Mouse (Mus musculus) midbrain, embryonic 10.5 days (tissue): ENCODE measurements around the gene Gm3005. TPM values are rescaled to one million over a fixed set of nuclear protein-coding genes. Genes with fewer than 3 reads are reported as not detected.
"Not testable (repeated sequence)": the region's sequence is repeated elsewhere in the genome, so short reads cannot be mapped to it uniquely, and the experiment has no call there.

Experiments used
- DNase-seq: peaks from one replicate; pipeline ENCODE4 v3.0.0-alpha.2; 2017; ENCODE audit warnings: low spot score
- H3K27ac ChIP-seq: fragments of 300-500 bp; sonication (generic); replicated peaks from 2 replicates; pipeline ENCODE4 v1.5.1; 2016; ENCODE audit warnings: mild to moderate bottlenecking
- H3K27me3 ChIP-seq: fragments of 300-500 bp; sonication (generic); 2 replicates; pipeline ENCODE4 v1.6.1; 2016; ENCODE audit warnings: low read depth, mild to moderate bottlenecking; ENCODE audit not compliant: poor library complexity, severe bottlenecking
- H3K36me3 ChIP-seq: fragments of 300-500 bp; sonication (generic); 2 replicates; pipeline ENCODE4 v1.6.1; 2016; ENCODE audit warnings: mild to moderate bottlenecking, moderate library complexity
- H3K4me1 ChIP-seq: fragments of 300-500 bp; sonication (generic); 2 replicates; pipeline ENCODE4 v1.6.1; 2016
- H3K4me3 ChIP-seq: fragments of 300-500 bp; sonication (generic); 2 replicates; pipeline ENCODE4 v1.5.1; 2016; ENCODE audit warnings: mild to moderate bottlenecking, moderate library complexity
- H3K9me3 ChIP-seq: fragments of 300-500 bp; sonication (generic); replicated peaks from 2 replicates; pipeline ENCODE4 v1.6.1; 2016; ENCODE audit warnings: mild to moderate bottlenecking
- WGBS: fragments of 180-500 bp; shearing (Covaris S2); methylation state at CpG from one replicate; pipeline ENCODE4 v1.1.7; 2016; 5-methylcytosine and 5-hydroxymethylcytosine counted together
- polyA plus RNA-seq: library from polyadenylated mRNA; unstranded; fragments of >200 nt; fragmentation: Nextera tagmentation; extraction: Ambion mirVana; gene quantifications from 2 replicates; pipeline ENCODE4 v1.2.1, GENCODE M21; 2016

Gene Gm3005
- 1.3 and 1.5 TPM in 2 replicates for polyA plus RNA-seq

DNA sequence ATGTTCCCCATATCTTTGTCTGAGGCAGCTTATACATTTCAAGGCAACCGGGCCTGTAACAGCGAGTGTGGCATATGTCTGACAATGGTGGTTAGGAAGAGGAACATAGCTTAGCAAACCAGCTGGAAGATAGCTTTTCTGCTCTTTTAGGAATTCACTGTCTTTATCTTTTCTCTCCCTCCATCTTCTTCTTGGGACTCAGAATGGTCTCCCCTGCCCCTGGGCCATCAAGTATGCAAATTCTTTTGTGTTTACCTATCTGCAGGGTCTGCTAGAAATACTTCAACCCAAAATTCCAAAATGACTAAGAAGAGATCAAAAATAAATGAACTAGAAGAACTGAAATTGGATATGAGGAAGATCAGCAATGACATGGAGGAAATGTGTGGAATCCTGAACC is at the start of gene Gm3005:
Gene Gm3005, plus strand, starts transcription at position 301 of the 400 bp plus-strand sequence.
- H3K4me3 ChIP-seq, H3K27ac ChIP-seq, H3K36me3 ChIP-seq, H3K9me3 ChIP-seq, H3K27me3 ChIP-seq, DNase-seq, H3K4me1 ChIP-seq: not testable (repeated sequence)
- no CpG with 5 or more reads among the region's 2 CpGs for WGBS

DNA sequence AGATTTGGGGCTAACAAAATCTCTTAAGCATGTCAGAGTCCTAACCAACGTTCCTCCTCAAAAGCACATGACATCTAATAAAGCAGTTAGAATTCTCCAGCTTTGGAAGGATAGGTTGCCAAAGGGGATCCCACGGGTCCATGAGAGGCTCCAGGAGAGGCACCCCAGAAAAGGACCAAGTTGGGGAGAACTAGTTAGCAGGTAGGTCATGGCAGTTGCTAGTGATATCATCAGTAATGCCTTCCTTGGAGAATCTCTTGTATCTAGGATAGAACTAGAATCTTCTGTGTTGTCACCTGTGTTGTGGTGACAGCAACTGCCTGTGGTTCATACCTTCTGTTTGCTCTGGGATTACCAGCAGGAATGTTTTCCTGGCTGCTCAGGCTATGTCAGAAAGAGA is 33.1 kb upstream of the Gm3005 start, which contains the start of gene Gm10413:
Gene Gm10413, plus strand, starts transcription at position 301 of the 400 bp plus-strand sequence.
- not testable (repeated sequence) for H3K4me1 ChIP-seq, H3K9me3 ChIP-seq, H3K27ac ChIP-seq, H3K36me3 ChIP-seq, H3K27me3 ChIP-seq, H3K4me3 ChIP-seq, DNase-seq
- WGBS, result no CpG with 5 or more reads among the region's 2 CpGs

GRCm38 (mm10) chr14:3412314-3412713 is 15.6 kb upstream of the Gm3005 start, which contains the start of gene Gm10409:
Gm10409 (plus strand) TSS chr14:3412614.
- not testable (repeated sequence) for H3K36me3 ChIP-seq, H3K9me3 ChIP-seq, DNase-seq, H3K27ac ChIP-seq, H3K4me1 ChIP-seq, H3K4me3 ChIP-seq, H3K27me3 ChIP-seq
- WGBS, result no CpG with 5 or more reads among the region's 32 CpGs

DNA sequence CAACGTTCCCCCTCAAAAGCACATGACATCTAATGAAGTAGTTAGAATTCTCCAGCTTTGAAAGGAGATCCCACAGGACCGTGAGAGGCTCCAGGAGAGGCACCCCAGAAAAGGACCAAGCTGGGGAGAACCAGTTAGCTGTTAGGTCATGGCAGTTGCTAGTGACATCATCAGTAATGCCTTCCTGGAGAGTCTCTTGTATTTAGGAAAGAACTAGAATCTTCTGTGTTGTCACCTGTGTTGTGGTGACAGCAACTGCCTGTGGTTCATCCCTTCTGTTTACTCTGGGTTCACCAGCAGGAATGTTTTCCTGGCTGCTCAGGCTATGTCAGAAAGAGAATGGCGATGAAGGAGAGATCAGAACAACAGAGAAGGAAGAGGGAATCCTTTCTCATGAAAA is 21.2 kb downstream of the Gm3005 start, which contains the start of gene Gm10408:
Gene Gm10408, plus strand, starts transcription at position 301 of the 400 bp plus-strand sequence.
- not testable (repeated sequence) for H3K4me3 ChIP-seq, H3K9me3 ChIP-seq, H3K36me3 ChIP-seq, H3K27me3 ChIP-seq, DNase-seq, H3K27ac ChIP-seq, H3K4me1 ChIP-seq
- no CpG with 5 or more reads among the region's 3 CpGs for WGBS

DNA sequence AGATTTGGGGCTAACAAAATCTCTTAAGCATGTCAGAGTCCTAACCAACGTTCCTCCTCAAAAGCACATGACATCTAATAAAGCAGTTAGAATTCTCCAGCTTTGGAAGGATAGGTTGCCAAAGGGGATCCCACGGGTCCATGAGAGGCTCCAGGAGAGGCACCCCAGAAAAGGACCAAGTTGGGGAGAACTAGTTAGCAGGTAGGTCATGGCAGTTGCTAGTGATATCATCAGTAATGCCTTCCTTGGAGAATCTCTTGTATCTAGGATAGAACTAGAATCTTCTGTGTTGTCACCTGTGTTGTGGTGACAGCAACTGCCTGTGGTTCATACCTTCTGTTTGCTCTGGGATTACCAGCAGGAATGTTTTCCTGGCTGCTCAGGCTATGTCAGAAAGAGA is 206.3 kb downstream of the Gm3005 start, which contains the start of gene Gm3012:
Gene Gm3012, plus strand, starts transcription at position 301 of the 400 bp plus-strand sequence.
- H3K27ac ChIP-seq, H3K27me3 ChIP-seq, H3K36me3 ChIP-seq, H3K4me3 ChIP-seq, DNase-seq, H3K9me3 ChIP-seq, H3K4me1 ChIP-seq: not testable (repeated sequence)
- no CpG with 5 or more reads among the region's 2 CpGs for WGBS

Other genes starting within 250 kb of the Gm3005 start
- not detected in 2 replicates for gene Gm5795, start 239.8 kb upstream of the Gm3005 start, polyA plus RNA-seq
- gene D830030K20Rik, start 219.6 kb upstream of the Gm3005 start, polyA plus RNA-seq, result 11.2 and 12.7 TPM in 2 replicates
- not detected in 2 replicates for gene Gm2956, start 95.5 kb upstream of the Gm3005 start, polyA plus RNA-seq
- gene Gm10413, start 33.0 kb upstream of the Gm3005 start, polyA plus RNA-seq, result not detected in 2 replicates
- gene Gm10409, start 15.5 kb upstream of the Gm3005 start, polyA plus RNA-seq, result 1.5 and 2.0 TPM in 2 replicates
- gene Gm10408, start 21.3 kb downstream of the Gm3005 start, polyA plus RNA-seq, result not detected in 2 replicates
- gene Gm3012, start 206.4 kb downstream of the Gm3005 start, polyA plus RNA-seq, result not detected in 2 replicates
- gene Gm3020, start 223.9 kb downstream of the Gm3005 start, polyA plus RNA-seq, result 1.5 and 2.0 TPM in 2 replicates